Mouse (Mus musculus): ENCODE measurements at regions not wholly inside any gene's neighbourhood (a gene's known extent, or its start where the extent isn't known, plus 50 kb on each side); places are given as distances from the start of the nearest gene placed in this dataset.
A peak's percentile ranks its signal among the peaks of the same experiment; 100 is the strongest.

DNA sequence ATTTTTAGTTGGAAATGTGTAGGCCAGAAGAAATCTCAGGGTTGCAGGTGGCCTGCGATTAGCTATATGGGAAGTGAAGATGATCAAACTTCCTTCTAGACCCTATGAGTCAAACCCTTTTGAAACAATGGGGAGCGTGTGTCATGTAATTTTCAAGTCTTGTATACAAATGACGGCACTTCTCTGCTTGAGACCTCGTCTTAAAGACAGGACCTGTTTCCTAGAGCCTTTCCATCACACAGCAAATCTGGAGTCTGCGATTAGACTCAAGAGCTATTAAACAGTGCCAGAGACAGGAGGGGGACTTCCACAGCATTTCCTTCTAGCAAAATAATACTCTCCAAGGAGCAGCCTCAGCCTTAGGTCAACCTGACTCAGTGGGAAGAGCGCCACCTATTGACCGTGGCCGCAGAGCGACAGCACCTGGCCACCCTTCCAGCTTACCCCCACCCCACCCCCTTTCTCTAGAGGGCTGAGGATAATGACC, 358.9 kb upstream of the Adgrl2 start:
- H3K9me3 ChIP-seq (ENCODE audit: low read length) = peaks cover 10% of the 10 kb centered on the region
- H3K4me1 ChIP-seq (replicated peaks; ENCODE audit: low read depth, low read length) = peaks cover 15% of the 10 kb centered on the region
- 0 out of 2 replicates have a peak, but pooled peaks cover 6% of the 10 kb centered on the region for H3K27me3 ChIP-seq (ENCODE audit: insufficient read depth, low read length)
- no peak overlapping the region for H3K4me3 ChIP-seq (replicated peaks; ENCODE audit: low read length)
- TF ChIP-seq CTCF (conservative IDR thresholded peaks at IDR 0.05; ENCODE audit: low read length) (peak; percentile 29), POU5F1 (IDR thresholded peaks at IDR 0.05; ENCODE audit: borderline replicate concordance, low read length) (no peak), NANOG (IDR thresholded peaks at IDR 0.05; ENCODE audit: borderline replicate concordance, low read length) (no peak)
- H3K36me3 ChIP-seq (ENCODE audit: insufficient read depth, low read length) = no peaks in the 10 kb centered on the region

DNA sequence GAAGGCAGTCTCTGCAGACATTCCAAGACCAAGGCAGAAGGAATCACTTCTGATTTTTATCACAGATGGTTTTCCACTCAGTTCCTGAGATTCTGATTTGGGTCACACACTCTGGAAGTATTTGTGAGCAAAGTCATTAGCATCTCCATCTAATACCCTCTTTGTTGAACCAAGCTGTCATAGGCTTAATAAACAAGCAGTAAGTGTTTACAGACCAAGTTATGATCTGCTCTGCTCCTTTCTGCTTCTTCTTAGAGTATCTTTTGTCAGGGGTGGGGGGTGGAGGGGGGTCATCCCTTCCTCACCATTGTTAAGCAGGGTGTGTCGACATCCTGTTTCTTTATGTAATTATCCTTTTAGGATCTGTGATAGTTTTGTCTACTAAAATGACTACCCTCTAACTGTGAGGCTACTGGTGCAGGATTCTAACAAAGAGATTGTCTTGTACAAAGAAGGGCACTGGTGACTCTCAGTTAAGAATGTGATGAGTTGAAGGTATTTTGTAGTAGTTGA, 358.2 kb upstream of the Adgrl2 start:
- peaks cover 10% of the 10 kb centered on the region for H3K9me3 ChIP-seq (ENCODE audit: low read length)
- no peak overlapping the region for H3K4me3 ChIP-seq (replicated peaks; ENCODE audit: low read length)
- no peaks in the 10 kb centered on the region for H3K36me3 ChIP-seq (ENCODE audit: insufficient read depth, low read length)
- H3K4me1 ChIP-seq (replicated peaks; ENCODE audit: low read depth, low read length) = peaks cover 15% of the 10 kb centered on the region
- TF ChIP-seq CTCF (conservative IDR thresholded peaks at IDR 0.05; ENCODE audit: low read length) (no peak), NANOG (IDR thresholded peaks at IDR 0.05; ENCODE audit: borderline replicate concordance, low read length) (no peak), POU5F1 (IDR thresholded peaks at IDR 0.05; ENCODE audit: borderline replicate concordance, low read length) (no peak)
- H3K27me3 ChIP-seq (ENCODE audit: insufficient read depth, low read length) = 0 out of 2 replicates have a peak, but pooled peaks cover 6% of the 10 kb centered on the region

DNA sequence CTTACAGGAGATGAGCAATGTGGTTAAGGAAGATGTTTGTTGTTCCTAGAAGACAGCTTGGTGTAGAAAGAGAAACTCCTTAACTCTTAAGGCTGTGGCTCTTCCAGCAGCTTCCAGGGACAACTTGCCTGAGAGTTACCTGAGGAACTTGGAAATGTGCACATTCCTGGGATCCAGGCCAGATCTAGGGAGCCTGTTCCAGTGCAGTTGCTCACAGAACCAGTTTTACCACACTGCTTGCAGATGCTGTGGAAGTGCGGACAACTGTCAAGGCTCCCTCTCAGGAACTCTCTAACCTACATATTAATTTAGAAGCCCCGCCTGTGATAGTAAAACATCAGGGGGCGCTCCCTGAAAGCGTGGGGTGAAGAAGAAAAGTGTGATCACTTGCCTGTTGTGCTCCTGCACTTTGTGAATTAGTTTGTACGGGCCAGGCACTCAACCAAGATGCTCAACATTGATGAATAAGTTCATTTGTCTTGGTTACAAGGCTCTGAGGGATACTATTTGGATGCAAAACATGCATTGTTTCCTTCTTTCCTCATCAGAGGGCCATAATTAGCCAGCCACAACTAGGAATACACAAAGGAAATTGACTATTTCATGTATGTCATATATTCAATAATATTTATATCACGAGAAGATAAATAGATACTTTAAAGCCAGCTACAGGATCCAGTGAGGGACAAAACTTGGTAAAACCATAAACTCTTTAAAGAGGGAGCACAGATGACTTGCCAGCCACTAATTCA, 357.1 kb upstream of the Adgrl2 start:
- H3K4me3 ChIP-seq (replicated peaks; ENCODE audit: low read length) = no peak overlapping the region
- H3K4me1 ChIP-seq (replicated peaks; ENCODE audit: low read depth, low read length) = peaks cover 15% of the 10 kb centered on the region
- TF ChIP-seq CTCF (conservative IDR thresholded peaks at IDR 0.05; ENCODE audit: low read length) (no peak), POU5F1 (IDR thresholded peaks at IDR 0.05; ENCODE audit: borderline replicate concordance, low read length) (no peak), NANOG (IDR thresholded peaks at IDR 0.05; ENCODE audit: borderline replicate concordance, low read length) (no peak)
- 0 out of 2 replicates have a peak, but pooled peaks cover 3% of the 10 kb centered on the region for H3K27me3 ChIP-seq (ENCODE audit: insufficient read depth, low read length)
- H3K9me3 ChIP-seq (ENCODE audit: low read length) = peaks cover 10% of the 10 kb centered on the region
- no peaks in the 10 kb centered on the region for H3K36me3 ChIP-seq (ENCODE audit: insufficient read depth, low read length)

DNA sequence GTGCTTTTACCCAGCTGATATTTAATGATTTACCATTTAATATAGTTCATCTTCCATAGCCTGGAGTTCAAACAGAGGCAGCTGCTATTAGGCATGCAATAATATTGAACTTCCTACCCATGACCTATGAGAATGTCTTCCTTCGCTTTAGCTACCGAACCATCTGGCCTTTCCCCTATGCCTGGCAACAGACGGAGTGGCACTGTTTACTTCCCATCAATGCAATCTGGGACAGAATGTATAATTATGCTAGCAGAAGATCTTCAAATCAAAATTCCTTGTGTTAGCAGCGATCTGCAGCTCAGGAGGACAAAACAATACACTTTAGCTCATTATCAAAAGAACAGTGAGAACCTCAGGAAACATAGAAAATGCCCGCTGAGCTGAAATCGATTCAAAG, 352.2 kb upstream of the Adgrl2 start:
- Histone ChIP-seq H3K4me1 (replicated peaks; ENCODE audit: low read depth, low read length) (peaks cover 5% of the 10 kb centered on the region), H3K9me3 (ENCODE audit: low read length) (no peaks in the 10 kb centered on the region), H3K36me3 (ENCODE audit: insufficient read depth, low read length) (no peaks in the 10 kb centered on the region), H3K4me3 (replicated peaks; ENCODE audit: low read length) (no peak overlapping the region), H3K27me3 (ENCODE audit: insufficient read depth, low read length) (no peaks in the 10 kb centered on the region)
- TF ChIP-seq POU5F1 (IDR thresholded peaks at IDR 0.05; ENCODE audit: borderline replicate concordance, low read length) = no peak
- TF ChIP-seq CTCF (conservative IDR thresholded peaks at IDR 0.05; ENCODE audit: low read length) = no peak
- TF ChIP-seq NANOG (IDR thresholded peaks at IDR 0.05; ENCODE audit: borderline replicate concordance, low read length) = no peak

DNA sequence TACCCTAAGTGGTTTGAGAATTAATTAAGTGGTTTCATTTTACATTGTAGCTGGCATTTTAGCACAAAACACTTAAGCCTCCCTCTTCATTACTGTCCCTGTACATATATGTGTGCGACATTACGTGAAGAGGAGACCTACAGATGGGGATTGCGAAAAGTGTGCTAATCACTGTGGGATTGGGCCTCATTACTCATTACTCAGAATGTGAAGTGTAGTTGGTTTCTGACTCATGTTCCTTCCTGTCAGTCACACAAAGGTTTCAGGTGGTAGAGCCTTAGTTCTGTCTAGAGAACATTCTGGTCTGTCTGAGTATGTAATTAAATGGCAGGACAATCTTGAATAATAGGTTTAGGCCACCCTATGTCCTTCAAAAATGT, 349.0 kb upstream of the Adgrl2 start:
- Histone ChIP-seq H3K27me3 (ENCODE audit: insufficient read depth, low read length) (no peaks in the 10 kb centered on the region; the same call in 1 of the 2 replicates), H3K9me3 (ENCODE audit: low read length) (no peaks in the 10 kb centered on the region), H3K4me3 (replicated peaks; ENCODE audit: low read length) (no peak overlapping the region), H3K36me3 (ENCODE audit: insufficient read depth, low read length) (no peaks in the 10 kb centered on the region), H3K4me1 (replicated peaks; ENCODE audit: low read depth, low read length) (no peaks in the 10 kb centered on the region)
- no peak for TF ChIP-seq NANOG (IDR thresholded peaks at IDR 0.05; ENCODE audit: borderline replicate concordance, low read length)
- TF ChIP-seq POU5F1 (IDR thresholded peaks at IDR 0.05; ENCODE audit: borderline replicate concordance, low read length) = no peak
- no peak for TF ChIP-seq CTCF (conservative IDR thresholded peaks at IDR 0.05; ENCODE audit: low read length)

DNA sequence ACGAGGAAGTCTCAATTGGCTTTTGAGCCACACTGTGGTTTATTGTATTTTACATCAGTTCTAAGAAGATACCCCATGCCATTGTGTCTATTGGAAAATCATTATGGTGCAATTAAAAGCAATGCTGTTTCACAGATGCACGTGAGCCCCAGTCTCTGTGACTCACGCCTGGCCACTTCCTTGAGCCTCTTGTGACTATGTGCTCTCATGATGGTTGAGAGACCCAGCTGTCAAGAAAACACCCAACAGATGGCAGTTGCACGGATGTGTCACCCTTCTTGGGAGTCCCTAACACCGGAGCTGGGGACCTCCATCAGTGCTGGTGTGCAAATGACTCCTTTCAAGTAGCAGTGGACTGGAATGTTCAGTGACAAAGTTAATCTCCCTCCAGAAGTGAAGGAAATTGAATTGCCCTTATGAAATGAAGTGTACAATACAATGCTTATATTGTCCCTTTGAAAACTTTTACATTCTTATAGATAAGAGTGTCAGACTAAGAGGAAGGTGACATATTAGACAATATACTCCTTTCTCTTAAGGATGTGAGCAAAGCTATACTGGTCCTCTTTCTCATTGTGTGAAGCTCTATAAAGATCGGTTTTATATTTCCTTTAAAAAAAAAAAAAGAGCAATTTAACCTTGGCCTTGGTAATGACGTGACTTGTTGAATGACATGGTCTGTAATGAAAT, 348.5 kb upstream of the Adgrl2 start:
- Histone ChIP-seq H3K4me1 (replicated peaks; ENCODE audit: low read depth, low read length) (no peaks in the 10 kb centered on the region), H3K36me3 (ENCODE audit: insufficient read depth, low read length) (no peaks in the 10 kb centered on the region)

DNA sequence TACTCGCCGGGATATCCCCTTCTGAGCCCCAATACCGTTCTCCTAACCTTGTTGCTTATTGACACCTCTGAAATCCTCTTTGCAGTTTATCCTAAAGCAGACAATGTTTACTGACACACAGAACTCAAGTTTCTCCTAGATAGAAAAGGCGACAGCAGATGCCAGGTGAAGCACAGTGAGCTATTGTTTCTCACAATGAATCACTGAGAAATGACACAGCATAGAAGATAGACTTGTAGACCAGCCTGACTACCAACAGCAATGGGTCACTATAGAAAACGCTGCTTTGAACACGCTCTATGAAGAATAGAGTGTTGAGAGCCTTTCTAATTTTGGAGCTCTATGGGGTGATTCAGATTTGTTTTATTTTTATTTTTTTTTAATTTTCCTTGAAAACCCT, 344.9 kb upstream of the Adgrl2 start:
- H3K36me3 ChIP-seq (ENCODE audit: insufficient read depth, low read length) = no peaks in the 10 kb centered on the region
- H3K9me3 ChIP-seq (ENCODE audit: low read length) = no peaks in the 10 kb centered on the region
- TF ChIP-seq NANOG (IDR thresholded peaks at IDR 0.05; ENCODE audit: borderline replicate concordance, low read length) (no peak), POU5F1 (IDR thresholded peaks at IDR 0.05; ENCODE audit: borderline replicate concordance, low read length) (no peak), CTCF (conservative IDR thresholded peaks at IDR 0.05; ENCODE audit: low read length) (no peak)
- H3K4me1 ChIP-seq (replicated peaks; ENCODE audit: low read depth, low read length) = peaks cover 8% of the 10 kb centered on the region; the same call in 1 of the 2 replicates
- H3K4me3 ChIP-seq (replicated peaks; ENCODE audit: low read length) = no peak overlapping the region
- peaks cover 14% of the 10 kb centered on the region for H3K27me3 ChIP-seq (ENCODE audit: insufficient read depth, low read length)

More for the DNA sequence above, 348.5 kb upstream of the Adgrl2 start:
- H3K4me3 ChIP-seq (replicated peaks; ENCODE audit: low read length) = no peak overlapping the region
- TF ChIP-seq POU5F1 (IDR thresholded peaks at IDR 0.05; ENCODE audit: borderline replicate concordance, low read length) = no peak
- H3K9me3 ChIP-seq (ENCODE audit: low read length) = no peaks in the 10 kb centered on the region
- no peaks in the 10 kb centered on the region; the same call in 1 of the 2 replicates for H3K27me3 ChIP-seq (ENCODE audit: insufficient read depth, low read length)

DNA sequence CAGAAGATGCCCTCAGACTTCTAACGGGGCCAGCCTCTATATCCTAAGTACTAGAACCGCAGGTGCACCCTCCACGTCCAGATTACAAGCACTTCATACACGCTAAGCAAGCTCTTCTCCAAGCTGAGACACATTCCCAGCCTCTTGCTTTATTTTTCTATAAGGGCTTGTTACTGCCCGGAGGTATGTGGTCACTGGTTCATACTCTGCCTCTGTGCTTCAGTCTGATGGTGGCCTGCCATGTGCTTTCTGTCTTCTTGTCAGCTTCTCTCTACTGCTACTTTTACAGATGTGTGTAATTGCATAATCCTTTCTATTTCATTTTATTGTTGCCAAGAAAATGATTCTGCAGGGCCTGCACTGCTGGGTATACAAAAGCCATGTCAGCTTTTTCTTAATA, 343.3 kb upstream of the Adgrl2 start:
- H3K4me3 ChIP-seq (replicated peaks; ENCODE audit: low read length) = no peak overlapping the region
- peaks cover 14% of the 10 kb centered on the region; the same call in 1 of the 2 replicates for H3K4me1 ChIP-seq (replicated peaks; ENCODE audit: low read depth, low read length)
- H3K36me3 ChIP-seq (ENCODE audit: insufficient read depth, low read length) = no peaks in the 10 kb centered on the region
- no peak for TF ChIP-seq CTCF (conservative IDR thresholded peaks at IDR 0.05; ENCODE audit: low read length)
- no peak for TF ChIP-seq NANOG (IDR thresholded peaks at IDR 0.05; ENCODE audit: borderline replicate concordance, low read length)
- TF ChIP-seq POU5F1 (IDR thresholded peaks at IDR 0.05; ENCODE audit: borderline replicate concordance, low read length) = no peak
- H3K9me3 ChIP-seq (ENCODE audit: low read length) = no peaks in the 10 kb centered on the region
- peaks cover 14% of the 10 kb centered on the region for H3K27me3 ChIP-seq (ENCODE audit: insufficient read depth, low read length)
